Mouse (Mus musculus): ENCODE measurements around the gene Olfr1009. TPM values are rescaled to one million over a fixed set of nuclear protein-coding genes. Genes with fewer than 3 reads are reported as not detected.

Gene Olfr1009
- not detected in 2 replicates for polyA plus RNA-seq (2012; rRNA removed)

GRCm38 (mm10) chr2:85715119-85715518, at the start of gene Olfr1009:
TSS of gene Olfr1009 (plus strand) at chr2:85715419.

GRCm38 (mm10) chr2:85678667-85679066, 36.6 kb upstream of the Olfr1009 start, which contains the start of gene Olfr1006:
TSS of gene Olfr1006 (minus strand) at chr2:85678767.

GRCm38 (mm10) chr2:85689131-85689530, 26.1 kb upstream of the Olfr1009 start, which contains the start of gene Olfr1008:
TSS of gene Olfr1008 (plus strand) at chr2:85689431.

GRCm38 (mm10) chr2:85762666-85763065, 47.4 kb downstream of the Olfr1009 start, which contains the start of gene Olfr1012:
TSS of gene Olfr1012 (minus strand) at chr2:85762766.

GRCm38 (mm10) chr2:85766798-85767197, 51.6 kb downstream of the Olfr1009 start, which contains the start of gene Olfr1013:
TSS of gene Olfr1013 (plus strand) at chr2:85767098.

GRCm38 (mm10) chr2:85772413-85772812, 57.2 kb downstream of the Olfr1009 start, which contains the start of gene Olfr1014:
TSS of gene Olfr1014 (plus strand) at chr2:85772713.

Other genes starting within 250 kb of the Olfr1009 start
- not detected in 2 replicates for gene 4833423E24Rik, start 196.4 kb upstream of the Olfr1009 start, polyA plus RNA-seq (2012; rRNA removed)
- gene Olfr996, start 136.2 kb upstream of the Olfr1009 start, polyA plus RNA-seq (2012; rRNA removed), result not detected in 2 replicates
- gene Olfr998, start 126.5 kb upstream of the Olfr1009 start, polyA plus RNA-seq (2012; rRNA removed), result not detected in 2 replicates
- not detected in 2 replicates for gene Olfr1000, start 103.5 kb upstream of the Olfr1009 start, polyA plus RNA-seq (2012; rRNA removed)
- not detected in 2 replicates for gene Olfr1002, start 64.7 kb upstream of the Olfr1009 start, polyA plus RNA-seq (2012; rRNA removed)
- not detected in 2 replicates for gene Olfr154, start 51.0 kb upstream of the Olfr1009 start, polyA plus RNA-seq (2012; rRNA removed)
- gene Olfr1006, start 36.7 kb upstream of the Olfr1009 start, polyA plus RNA-seq (2012; rRNA removed), result not detected in 2 replicates
- gene Olfr1008, start 26.0 kb upstream of the Olfr1009 start, polyA plus RNA-seq (2012; rRNA removed), result not detected in 2 replicates
- not detected in 2 replicates for gene Olfr1012, start 47.3 kb downstream of the Olfr1009 start, polyA plus RNA-seq (2012; rRNA removed)
- gene Olfr1013, start 51.7 kb downstream of the Olfr1009 start, polyA plus RNA-seq (2012; rRNA removed), result not detected in 2 replicates
- gene Olfr1014, start 57.3 kb downstream of the Olfr1009 start, polyA plus RNA-seq (2012; rRNA removed), result not detected in 2 replicates
- gene Olfr1015, start 66.6 kb downstream of the Olfr1009 start, polyA plus RNA-seq (2012; rRNA removed), result not detected in 2 replicates
- gene Olfr1016, start 87.1 kb downstream of the Olfr1009 start, polyA plus RNA-seq (2012; rRNA removed), result not detected in 2 replicates
- gene Olfr1018, start 103.1 kb downstream of the Olfr1009 start, polyA plus RNA-seq (2012; rRNA removed), result not detected in 2 replicates
- gene Olfr1019, start 130.1 kb downstream of the Olfr1009 start, polyA plus RNA-seq (2012; rRNA removed), result not detected in 2 replicates
- not detected in 2 replicates for gene Olfr1020, start 131.6 kb downstream of the Olfr1009 start, polyA plus RNA-seq (2012; rRNA removed)
- not detected in 2 replicates for gene Olfr1022, start 153.2 kb downstream of the Olfr1009 start, polyA plus RNA-seq (2012; rRNA removed)
- not detected in 2 replicates for gene Olfr1023, start 170.2 kb downstream of the Olfr1009 start, polyA plus RNA-seq (2012; rRNA removed)
- not detected in 2 replicates for gene Olfr1024, start 189.6 kb downstream of the Olfr1009 start, polyA plus RNA-seq (2012; rRNA removed)
- not detected in 2 replicates for gene Olfr1025-ps1, start 199.8 kb downstream of the Olfr1009 start, polyA plus RNA-seq (2012; rRNA removed)
- gene Olfr1026, start 206.1 kb downstream of the Olfr1009 start, polyA plus RNA-seq (2012; rRNA removed), result not detected in 2 replicates
- gene Olfr1028, start 235.0 kb downstream of the Olfr1009 start, polyA plus RNA-seq (2012; rRNA removed), result under 0.01 TPM in 1 of 2 replicates, not detected in the other

Measured in liver, embryonic 14 days (tissue).